Mouse (Mus musculus): ENCODE measurements at regions not wholly inside any gene's neighbourhood (a gene's known extent, or its start where the extent isn't known, plus 50 kb on each side); places are given as distances from the start of the nearest gene placed in this dataset.

- H3K9ac ChIP-seq (ENCODE audit: low read length) = no peak overlapping the region
- no peak overlapping the region for H3K4me3 ChIP-seq (ENCODE audit: low read depth, low read length)
- H3K9me3 ChIP-seq (replicated peaks; ENCODE audit: control insufficient read depth, low read length) = no peaks in the 10 kb centered on the region
- H3K36me3 ChIP-seq (ENCODE audit: control insufficient read depth, insufficient read depth, low read length) = no peaks in the 10 kb centered on the region
- DNase-seq (ENCODE audit: low spot score) (no peak), ATAC-seq (no peak)
- WGBS = 98% methylated on average over 3 of the region's 3 CpGs
- H3K27me3 ChIP-seq (replicated peaks; ENCODE audit: control insufficient read depth, insufficient read depth, low read length) = no peaks in the 10 kb centered on the region
- H3K4me2 ChIP-seq (ENCODE audit: low read length) = no peak overlapping the region
- no peaks in the 10 kb centered on the region for H3K4me1 ChIP-seq (ENCODE audit: control insufficient read depth, insufficient read depth, low read length)
- no peak overlapping the region for H3K27ac ChIP-seq (ENCODE audit: low read depth, low read length)
Observed at GRCm38 (mm10) chr7:133497551-133497950, 104.4 kb downstream of the Tex36 start.

- Histone ChIP-seq H3K27ac (ENCODE audit: low read depth, low read length) (no peak overlapping the region), H3K9me3 (replicated peaks; ENCODE audit: control insufficient read depth, low read length) (no peaks in the 10 kb centered on the region), H3K4me1 (ENCODE audit: control insufficient read depth, insufficient read depth, low read length) (no peaks in the 10 kb centered on the region), H3K27me3 (replicated peaks; ENCODE audit: control insufficient read depth, insufficient read depth, low read length) (0 out of 2 replicates have a peak, but pooled peaks cover 2% of the 10 kb centered on the region), H3K4me2 (ENCODE audit: low read length) (no peak overlapping the region), H3K4me3 (ENCODE audit: low read depth, low read length) (no peak overlapping the region), H3K9ac (ENCODE audit: low read length) (no peak overlapping the region), H3K36me3 (ENCODE audit: control insufficient read depth, insufficient read depth, low read length) (no peaks in the 10 kb centered on the region)
- ATAC-seq (no peak), DNase-seq (ENCODE audit: low spot score) (no peak)
- 61% methylated on average over 8 of the region's 8 CpGs for WGBS
Observed at GRCm38 (mm10) chr7:133494982-133495550, 106.9 kb downstream of the Tex36 start.

- Histone ChIP-seq H3K9me3 (replicated peaks; ENCODE audit: control insufficient read depth, low read length) (no peaks in the 10 kb centered on the region), H3K36me3 (ENCODE audit: control insufficient read depth, insufficient read depth, low read length) (no peaks in the 10 kb centered on the region), H3K27ac (ENCODE audit: low read depth, low read length) (no peak overlapping the region), H3K4me2 (ENCODE audit: low read length) (no peak overlapping the region), H3K27me3 (replicated peaks; ENCODE audit: control insufficient read depth, insufficient read depth, low read length) (0 out of 2 replicates have a peak, but pooled peaks cover 2% of the 10 kb centered on the region), H3K9ac (ENCODE audit: low read length) (no peak overlapping the region), H3K4me1 (ENCODE audit: control insufficient read depth, insufficient read depth, low read length) (no peaks in the 10 kb centered on the region), H3K4me3 (ENCODE audit: low read depth, low read length) (no peak overlapping the region)
- no peak for DNase-seq (ENCODE audit: low spot score)
- 83% methylated on average over 10 of the region's 10 CpGs for WGBS
- no peak for ATAC-seq
Observed at GRCm38 (mm10) chr7:133494256-133494981, 107.5 kb downstream of the Tex36 start.

- ATAC-seq = no peak
- Histone ChIP-seq H3K36me3 (ENCODE audit: control insufficient read depth, insufficient read depth, low read length) (no peaks in the 10 kb centered on the region), H3K4me1 (ENCODE audit: control insufficient read depth, insufficient read depth, low read length) (no peaks in the 10 kb centered on the region), H3K9me3 (replicated peaks; ENCODE audit: control insufficient read depth, low read length) (no peaks in the 10 kb centered on the region), H3K9ac (ENCODE audit: low read length) (no peak overlapping the region), H3K27me3 (replicated peaks; ENCODE audit: control insufficient read depth, insufficient read depth, low read length) (0 out of 2 replicates have a peak, but pooled peaks cover 2% of the 10 kb centered on the region), H3K4me3 (ENCODE audit: low read depth, low read length) (no peak overlapping the region), H3K4me2 (ENCODE audit: low read length) (no peak overlapping the region), H3K27ac (ENCODE audit: low read depth, low read length) (no peak overlapping the region)
- DNase-seq (ENCODE audit: low spot score) = no peak
- 32% methylated on average over 6 of the region's 6 CpGs for WGBS
Observed at GRCm38 (mm10) chr7:133492626-133493025, 109.3 kb downstream of the Tex36 start.

GRCm38 (mm10) chr7:133487887-133488630 is 113.9 kb downstream of the Tex36 start:
- Histone ChIP-seq H3K4me3 (ENCODE audit: low read depth, low read length) (no peak overlapping the region), H3K4me1 (ENCODE audit: control insufficient read depth, insufficient read depth, low read length) (no peaks in the 10 kb centered on the region; the same call in 1 of the 2 replicates), H3K9ac (ENCODE audit: low read length) (no peak overlapping the region), H3K36me3 (ENCODE audit: control insufficient read depth, insufficient read depth, low read length) (no peaks in the 10 kb centered on the region), H3K27me3 (replicated peaks; ENCODE audit: control insufficient read depth, insufficient read depth, low read length) (0 out of 2 replicates have a peak, but pooled peaks cover 2% of the 10 kb centered on the region), H3K9me3 (replicated peaks; ENCODE audit: control insufficient read depth, low read length) (no peaks in the 10 kb centered on the region), H3K4me2 (ENCODE audit: low read length) (no peak overlapping the region), H3K27ac (ENCODE audit: low read depth, low read length) (no peak overlapping the region)
- no peak for DNase-seq (ENCODE audit: low spot score)
- 69% methylated on average over 7 of the region's 7 CpGs for WGBS
- no peak for ATAC-seq

GRCm38 (mm10) chr7:133484430-133484841 is 117.5 kb downstream of the Tex36 start:
- DNase-seq (ENCODE audit: low spot score) (no peak), ATAC-seq (no peak)
- no peaks in the 10 kb centered on the region; the same call in 1 of the 2 replicates for H3K4me1 ChIP-seq (ENCODE audit: control insufficient read depth, insufficient read depth, low read length)
- H3K4me3 ChIP-seq (ENCODE audit: low read depth, low read length) = no peak overlapping the region
- H3K9me3 ChIP-seq (replicated peaks; ENCODE audit: control insufficient read depth, low read length) = no peaks in the 10 kb centered on the region
- H3K36me3 ChIP-seq (ENCODE audit: control insufficient read depth, insufficient read depth, low read length) = no peaks in the 10 kb centered on the region
- H3K27ac ChIP-seq (ENCODE audit: low read depth, low read length) = no peak overlapping the region
- H3K27me3 ChIP-seq (replicated peaks; ENCODE audit: control insufficient read depth, insufficient read depth, low read length) = no peaks in the 10 kb centered on the region
- H3K4me2 ChIP-seq (ENCODE audit: low read length) = no peak overlapping the region
- 65% methylated on average over 8 of the region's 8 CpGs for WGBS
- H3K9ac ChIP-seq (ENCODE audit: low read length) = no peak overlapping the region

GRCm38 (mm10) chr7:133481529-133481928 is 120.4 kb downstream of the Tex36 start:
- Histone ChIP-seq H3K9ac (ENCODE audit: low read length) (no peak overlapping the region), H3K27ac (ENCODE audit: low read depth, low read length) (no peak overlapping the region), H3K4me2 (ENCODE audit: low read length) (no peak overlapping the region), H3K27me3 (replicated peaks; ENCODE audit: control insufficient read depth, insufficient read depth, low read length) (no peaks in the 10 kb centered on the region), H3K4me3 (ENCODE audit: low read depth, low read length) (no peak overlapping the region), H3K36me3 (ENCODE audit: control insufficient read depth, insufficient read depth, low read length) (no peaks in the 10 kb centered on the region), H3K4me1 (ENCODE audit: control insufficient read depth, insufficient read depth, low read length) (no peaks in the 10 kb centered on the region; the same call in 1 of the 2 replicates), H3K9me3 (replicated peaks; ENCODE audit: control insufficient read depth, low read length) (no peaks in the 10 kb centered on the region)
- ATAC-seq (no peak), DNase-seq (ENCODE audit: low spot score) (no peak)
- 93% methylated on average over 6 of the region's 6 CpGs for WGBS

GRCm38 (mm10) chr7:133479679-133480078 is 122.3 kb downstream of the Tex36 start:
- no peak for DNase-seq (ENCODE audit: low spot score)

More at GRCm38 (mm10) chr7:133479679-133480078, 122.3 kb downstream of the Tex36 start:
- no peak for ATAC-seq
- H3K4me2 ChIP-seq (ENCODE audit: low read length) = no peak overlapping the region
- H3K27me3 ChIP-seq (replicated peaks; ENCODE audit: control insufficient read depth, insufficient read depth, low read length) = no peaks in the 10 kb centered on the region
- H3K27ac ChIP-seq (ENCODE audit: low read depth, low read length) = no peak overlapping the region
- no peaks in the 10 kb centered on the region; the same call in 1 of the 2 replicates for H3K4me1 ChIP-seq (ENCODE audit: control insufficient read depth, insufficient read depth, low read length)
- no peaks in the 10 kb centered on the region for H3K9me3 ChIP-seq (replicated peaks; ENCODE audit: control insufficient read depth, low read length)
- H3K9ac ChIP-seq (ENCODE audit: low read length) = no peak overlapping the region
- no peak overlapping the region for H3K4me3 ChIP-seq (ENCODE audit: low read depth, low read length)
- WGBS = 68% methylated on average over 7 of the region's 7 CpGs
- H3K36me3 ChIP-seq (ENCODE audit: control insufficient read depth, insufficient read depth, low read length) = no peaks in the 10 kb centered on the region
